Mouse (Mus musculus) embryo, embryonic 10.5 days (tissue): ENCODE measurements around the gene Cdrt4.
A peak's percentile ranks its signal among the peaks of the same experiment; 100 is the strongest.

Experiments
- DNase-seq: peaks from one replicate; pipeline ENCODE4 v3.0.0-alpha.2; 2015; ENCODE audit warnings: low spot score

Gene Cdrt4

GRCm38 (mm10) chr11:62943538-62943937 lies 7.5 kb upstream of the Cdrt4 start:
- no peak for DNase-seq

GRCm38 (mm10) chr11:62945514-62945913 lies 5.5 kb upstream of the Cdrt4 start:
- DNase-seq, result no peak

- DNase-seq, result no peak
Observed at GRCm38 (mm10) chr11:62949548-62949947, 1.4 kb upstream of the Cdrt4 start.

DNA sequence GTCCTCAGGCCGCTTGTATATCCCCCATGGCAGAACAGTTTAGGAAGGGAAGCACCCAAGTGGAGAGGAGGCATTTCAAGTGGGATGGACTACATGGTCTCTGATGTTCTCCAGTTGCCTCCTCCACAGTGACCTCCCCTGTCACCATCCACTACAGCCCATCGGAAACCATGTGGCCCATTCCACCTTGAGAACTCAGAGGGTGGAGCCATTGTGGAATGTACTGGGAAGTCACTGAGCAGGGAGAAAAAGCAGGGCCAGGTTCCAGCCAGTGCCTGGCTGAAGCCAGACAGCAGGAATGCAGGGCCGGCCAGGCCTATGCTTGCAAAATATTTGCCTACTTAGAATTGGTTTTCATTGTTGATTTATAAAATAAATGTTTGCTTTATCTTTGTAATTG lies 3.8 kb downstream of the Cdrt4 start:
- DNase-seq, result no peak

GRCm38 (mm10) chr11:62955186-62955585 lies 4.2 kb downstream of the Cdrt4 start:
- DNase-seq, result no peak

DNA sequence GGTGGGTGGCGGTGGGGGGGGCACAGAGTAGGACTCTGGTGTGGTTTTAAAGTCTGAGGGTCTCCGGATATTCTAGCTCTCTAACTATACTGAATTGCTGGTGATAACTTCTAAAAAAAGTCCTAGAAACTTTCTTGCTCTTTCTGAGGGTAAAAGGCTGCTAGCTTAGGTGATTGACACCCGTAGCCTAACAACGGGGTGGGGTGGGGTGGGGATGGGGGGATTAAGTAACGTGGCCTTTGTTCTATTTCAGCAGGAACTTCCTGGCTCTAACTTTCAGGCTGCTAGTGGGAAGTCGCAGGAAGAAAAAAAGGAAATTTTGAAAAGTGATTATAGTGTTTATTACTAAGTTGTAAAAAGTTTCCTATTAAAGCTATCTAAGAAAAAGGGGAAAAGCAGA lies 4.8 kb downstream of the Cdrt4 start:
- no peak for DNase-seq

- no peak for DNase-seq
Observed at GRCm38 (mm10) chr11:62957626-62958180, 6.7 kb downstream of the Cdrt4 start.

DNA sequence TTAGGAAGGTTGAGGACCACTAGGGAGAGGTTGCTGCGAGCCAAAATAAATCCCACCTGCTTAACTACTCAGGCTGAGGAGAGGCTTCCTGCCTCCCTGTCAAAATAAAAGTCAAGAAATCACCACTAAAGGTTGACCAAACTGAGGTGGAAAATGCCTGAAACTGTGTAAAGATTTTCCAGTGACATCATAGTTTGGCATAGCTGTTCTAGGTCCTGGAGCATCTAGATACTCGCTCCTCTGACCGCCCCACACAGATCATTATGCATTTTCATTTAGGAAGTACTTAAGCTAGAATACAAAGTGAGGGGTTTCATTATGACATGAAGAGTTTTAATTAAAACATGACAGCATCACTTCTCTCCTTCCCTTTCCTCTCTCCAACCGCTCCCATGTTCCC lies 12.3 kb downstream of the Cdrt4 start:
- no peak for DNase-seq

DNA sequence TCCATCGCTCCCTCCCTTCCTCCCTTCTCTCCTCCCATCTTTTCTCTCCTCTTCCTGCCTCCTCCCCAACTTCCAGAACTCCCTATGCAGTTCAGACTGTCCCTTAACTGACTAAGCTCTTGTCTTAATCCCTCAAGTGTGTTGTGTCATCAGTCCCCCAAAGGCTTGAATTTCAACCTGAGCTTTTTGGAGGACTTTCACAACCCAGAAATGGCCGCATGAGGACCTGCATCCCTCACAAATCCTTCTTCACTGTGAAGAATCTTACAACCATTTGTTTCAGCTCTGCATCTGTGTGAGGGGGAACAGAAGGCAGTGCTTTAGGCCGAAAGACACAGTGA lies 15.4 kb downstream of the Cdrt4 start:
- no peak for DNase-seq

DNA sequence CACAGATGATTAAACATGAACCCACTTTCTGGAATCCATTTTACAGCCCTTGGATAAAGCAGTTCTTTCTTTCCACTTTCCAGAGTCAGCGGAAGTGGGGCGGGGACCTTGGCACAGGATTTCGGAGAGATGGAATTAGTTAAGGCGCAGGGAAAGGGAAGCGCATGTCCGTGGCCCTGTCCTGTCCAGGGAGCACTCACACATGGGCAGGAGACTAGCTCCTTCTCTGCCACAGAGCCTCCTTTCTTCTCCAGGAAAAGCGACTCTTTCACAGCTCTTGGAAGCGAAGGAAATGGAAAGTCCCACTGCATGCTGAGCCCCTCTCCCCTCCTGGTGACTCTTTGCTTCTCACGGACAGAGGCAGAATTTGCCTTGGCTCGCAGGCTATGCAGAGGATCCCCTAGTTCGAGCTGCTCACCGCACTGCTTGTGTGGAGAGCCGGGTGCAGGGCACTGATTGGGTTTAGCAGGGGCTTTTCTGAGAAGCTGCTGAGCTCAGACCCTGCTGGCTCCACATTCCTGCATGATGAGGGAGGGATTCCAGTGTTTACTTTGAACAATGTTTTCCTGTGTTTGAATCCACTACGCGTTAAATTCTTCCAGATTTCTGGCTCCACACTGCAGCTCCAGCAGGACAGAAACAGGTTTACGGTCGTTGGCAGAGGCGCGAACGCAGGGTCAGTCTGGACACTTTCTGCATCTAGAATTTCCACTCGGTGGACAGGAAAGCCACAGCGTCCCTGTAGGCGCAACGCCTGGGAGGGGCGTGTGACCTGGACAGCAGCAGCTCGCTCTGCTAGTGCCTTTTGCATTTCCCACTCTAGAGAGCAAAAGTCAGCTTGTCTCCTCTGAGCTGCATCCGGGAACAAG lies 16.0 kb downstream of the Cdrt4 start:
- DNase-seq, result peak; percentile 73

DNA sequence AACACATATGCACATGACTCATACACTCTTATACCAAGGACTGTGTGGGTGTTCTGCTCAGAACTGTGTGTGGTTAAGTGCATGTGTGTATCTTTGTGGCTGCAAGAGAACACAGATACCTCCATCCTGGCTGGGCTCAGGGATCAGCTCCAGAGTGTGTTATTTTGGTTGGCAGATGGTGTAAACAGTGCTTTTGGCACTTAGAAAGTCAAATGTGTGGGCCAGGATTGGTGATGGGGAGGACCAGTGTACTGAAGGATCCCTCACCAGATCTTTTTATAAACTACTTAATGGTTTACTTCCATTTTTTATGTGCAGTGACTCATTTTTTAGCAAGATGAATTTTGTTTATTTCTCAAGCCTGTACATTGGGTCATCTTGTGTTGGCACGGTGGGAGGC lies 26.2 kb downstream of the Cdrt4 start:
- DNase-seq, result no peak

DNA sequence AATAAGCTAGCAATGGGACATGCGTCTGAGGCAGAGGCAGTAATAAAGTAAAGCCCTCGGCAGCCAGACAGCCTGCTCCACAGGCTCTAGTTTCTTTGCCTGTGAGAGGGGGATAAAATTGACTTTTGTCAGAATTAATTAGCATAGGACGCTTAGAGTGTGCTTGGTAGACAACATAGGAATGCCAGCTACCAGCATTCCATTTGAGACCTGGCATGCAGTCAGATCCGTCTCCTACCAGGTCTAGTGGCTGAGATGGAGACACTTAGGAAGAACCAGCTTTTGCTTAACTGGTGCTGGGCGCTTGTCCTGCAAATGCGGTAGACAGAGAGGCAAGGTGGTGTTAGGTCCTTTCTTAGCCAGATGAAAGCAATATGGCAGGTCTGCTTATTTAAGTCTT lies 27.9 kb downstream of the Cdrt4 start:
- DNase-seq, result no peak

DNA sequence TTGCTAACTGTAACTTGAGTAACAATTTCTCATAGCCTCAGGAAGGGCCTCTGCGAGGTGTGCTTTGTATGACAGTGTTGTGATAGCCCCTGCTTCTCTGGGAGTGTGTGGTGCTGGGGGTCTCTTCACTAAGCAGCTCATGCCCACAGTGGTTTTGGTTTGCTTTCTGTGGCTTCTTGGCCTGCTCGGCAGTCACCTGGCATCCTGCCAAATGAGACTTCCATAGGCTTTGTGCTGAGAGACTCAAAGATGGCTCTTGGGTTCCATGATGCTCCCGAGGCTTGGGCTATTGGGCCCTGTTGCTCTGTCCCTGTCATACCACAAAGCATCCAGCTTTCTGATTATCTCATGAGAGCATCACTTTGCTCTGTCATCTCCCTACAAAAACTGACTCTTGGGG lies 30.7 kb downstream of the Cdrt4 start:
- no peak for DNase-seq

- peak; percentile 81 for DNase-seq
Observed at GRCm38 (mm10) chr11:62983793-62984192, 32.8 kb downstream of the Cdrt4 start.

GRCm38 (mm10) chr11:62984365-62984764 lies 33.4 kb downstream of the Cdrt4 start:
- DNase-seq, result no peak

GRCm38 (mm10) chr11:62985075-62985474 lies 34.1 kb downstream of the Cdrt4 start:
- DNase-seq, result no peak

DNA sequence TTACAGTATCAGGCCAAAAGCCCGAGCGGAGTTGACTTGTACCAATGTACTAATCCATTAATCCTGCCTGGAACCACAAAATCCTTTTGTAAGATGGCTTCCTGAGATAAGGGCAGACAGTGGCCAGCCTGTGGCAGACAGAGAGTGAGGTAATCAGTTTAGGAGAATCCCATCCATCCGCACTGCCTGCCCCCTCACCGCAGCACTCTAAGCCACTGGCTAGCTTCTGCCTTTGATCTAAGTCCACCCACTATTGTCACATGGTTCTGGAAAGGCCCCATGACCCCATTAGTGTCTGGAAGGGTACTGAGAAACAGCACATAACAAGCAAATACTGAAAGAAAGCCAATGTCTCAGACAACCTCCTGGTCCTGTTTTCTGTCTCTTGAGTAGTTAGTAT lies 35.6 kb downstream of the Cdrt4 start:
- DNase-seq, result no peak

DNA sequence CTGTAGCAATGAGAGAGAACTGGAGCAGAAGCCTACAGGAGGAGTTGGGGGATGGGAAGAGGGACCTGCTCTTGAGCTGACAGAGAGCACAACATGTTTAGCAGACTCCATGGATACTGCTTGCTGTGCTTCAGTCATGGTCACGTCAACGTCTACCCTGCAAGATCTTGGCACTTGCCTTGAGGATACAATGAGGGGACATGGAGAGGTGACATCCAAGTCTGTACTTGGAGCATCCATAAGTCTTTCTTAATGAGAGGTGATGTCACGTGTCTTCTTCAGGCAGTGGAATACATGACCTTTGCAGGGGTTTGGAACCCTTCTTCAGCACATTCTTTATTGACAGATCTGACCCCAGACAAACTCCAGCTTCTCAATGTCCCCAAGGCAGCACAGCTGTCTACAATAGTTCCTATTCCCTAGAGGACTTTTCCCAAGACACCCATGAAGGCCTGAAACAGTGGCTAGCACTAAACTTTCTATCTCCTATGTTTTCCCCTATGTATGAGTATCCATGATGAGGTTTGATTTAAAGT lies 39.2 kb downstream of the Cdrt4 start:
- no peak for DNase-seq

DNA sequence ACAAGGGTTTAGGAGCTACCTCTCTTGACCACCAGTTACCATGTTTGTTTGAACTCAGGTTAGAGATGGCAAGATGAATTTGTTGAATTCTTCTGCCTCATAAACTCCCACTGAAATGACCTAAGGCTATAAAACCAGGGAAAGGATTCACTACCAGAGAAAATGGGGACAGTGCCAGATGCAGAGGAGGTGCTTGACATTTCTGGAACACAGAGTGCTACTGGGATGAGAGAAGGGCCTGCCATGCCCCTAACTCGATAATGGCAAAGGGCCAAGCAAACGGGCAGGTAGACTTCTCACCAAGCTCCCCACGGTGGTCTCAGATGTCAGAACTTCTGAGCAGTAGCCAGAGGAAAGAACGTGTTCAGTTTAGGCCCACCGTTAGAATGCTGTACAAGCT lies 39.8 kb downstream of the Cdrt4 start:
- DNase-seq, result no peak

DNA sequence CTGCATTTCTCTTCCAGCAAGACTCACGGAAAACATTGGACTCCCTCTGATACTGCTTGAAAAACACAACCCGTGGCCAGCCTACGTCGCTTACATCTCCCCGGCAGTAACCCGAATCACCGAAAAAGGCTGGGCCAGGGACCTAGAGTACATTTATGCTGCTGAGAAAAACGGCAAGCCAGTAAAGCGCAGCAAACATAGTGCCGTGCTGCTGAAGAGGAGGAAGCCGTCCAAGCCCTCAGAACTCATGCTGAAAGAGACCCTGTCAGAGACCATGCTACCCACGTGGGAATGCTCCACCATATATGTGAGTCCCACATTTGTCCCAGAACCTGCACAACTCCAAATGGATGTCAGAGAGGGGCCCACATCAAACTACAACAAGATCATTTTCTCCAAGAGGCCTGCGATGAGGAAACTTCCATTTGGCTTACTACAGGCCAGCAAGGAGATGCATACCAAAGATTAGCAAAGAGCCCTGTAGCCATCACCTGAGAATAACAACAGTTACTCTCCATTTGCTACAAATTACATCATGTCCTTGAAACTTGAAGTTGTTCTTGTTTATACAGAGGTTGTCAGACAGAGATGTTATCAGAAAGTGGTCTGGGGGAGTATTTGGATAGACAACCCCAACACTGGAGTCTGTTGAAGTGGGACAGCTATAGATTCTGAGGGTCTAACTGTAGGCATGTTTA lies 41.7 kb downstream of the Cdrt4 start:
- no peak for DNase-seq

DNA sequence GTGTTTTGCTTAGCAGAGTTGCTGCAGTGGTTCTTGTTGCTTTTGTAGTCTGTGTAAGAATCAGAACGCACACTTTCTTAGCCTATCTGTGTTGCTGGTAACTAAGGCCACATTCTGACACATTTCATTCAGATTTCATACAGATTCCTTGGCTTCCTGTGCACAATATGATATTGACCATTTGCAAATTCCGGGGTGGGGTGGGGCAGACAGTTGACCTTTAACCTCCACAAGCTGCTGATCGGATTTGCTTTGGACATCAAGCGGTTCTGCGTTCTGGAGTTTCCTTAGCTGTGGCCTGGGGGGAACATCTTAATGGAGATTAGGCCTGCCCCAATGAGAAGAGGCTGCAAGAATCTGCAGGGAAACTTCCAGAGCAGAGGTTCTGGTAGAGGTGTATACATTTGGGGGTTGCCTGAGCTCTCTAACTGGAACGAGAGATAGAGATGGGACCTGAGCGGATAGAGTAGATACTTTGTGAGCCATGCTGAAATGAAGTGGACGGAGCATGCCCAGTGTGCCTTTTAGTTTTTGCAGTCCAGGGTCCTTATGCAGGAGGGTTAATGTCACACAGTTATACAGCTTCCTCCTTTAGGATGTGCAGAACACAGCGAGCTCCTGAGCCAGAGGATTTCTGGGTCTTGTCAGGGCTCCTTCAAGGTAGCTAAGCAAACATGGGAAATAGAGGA lies 44.2 kb downstream of the Cdrt4 start:
- DNase-seq, result no peak

- no peak for DNase-seq
Observed at GRCm38 (mm10) chr11:62995755-62996521, 44.9 kb downstream of the Cdrt4 start.
